ENCODE assay signal across 11 mouse cellular contexts in genomic region chr8:128450390-128451032, GRCm38 (mm10).
DNase-seq lines count a peak whose midpoint lies in the region; ATAC-seq and TF ChIP-seq lines count a peak whose summit lies in the region.
"Had no signal": no experiment of that assay in that cellular context is flagged by ENCODE, and none has a peak within 500 bp of the region (broad histone marks: within the 10 kb centered on the region; RNA-seq: fewer than 3 reads in every experiment).

No protein-coding gene starts in this region.

- peaks cover 59% of the 10 kb centered on the region; the same call in 1 of the 2 replicates for H3K79me2 ChIP-seq in macrophage (ENCODE audit: inconsistent target)

- no peak for TF ChIP-seq CTCF in brain, embryonic 14.5 days (IDR thresholded peaks at IDR 0.05; ENCODE audit: borderline replicate concordance, extremely low read depth, insufficient read depth, insufficient read length)

- no peak for TF ChIP-seq POLR2A in brain, embryonic 14.5 days (IDR thresholded peaks at IDR 0.05; ENCODE audit: borderline replicate concordance, extremely low read depth, insufficient read depth, insufficient read length, poor library complexity, severe bottlenecking)

- no peak overlapping the region for H3K4me2 ChIP-seq in heart, embryonic 16.5 days (ENCODE audit: low read depth, low read length)

- peak overlapping the region; percentile 80 for H3K27ac ChIP-seq in heart, embryonic 16.5 days (ENCODE audit: low read length)
- H3K27ac ChIP-seq in macrophage, result peak overlapping the region; percentile 95
- H3K27ac ChIP-seq: liver, embryonic 14.5 days had no signal

- H3K4me1 ChIP-seq in heart, embryonic 16.5 days (ENCODE audit: control insufficient read depth, insufficient read depth, low read length), result peaks cover 23% of the 10 kb centered on the region

- no peaks in the 10 kb centered on the region for H3K27me3 ChIP-seq in heart, embryonic 16.5 days (ENCODE audit: control insufficient read depth, insufficient read depth, low read length)

- peaks cover 41% of the 10 kb centered on the region for H3K36me3 ChIP-seq in heart, embryonic 16.5 days (ENCODE audit: control insufficient read depth, insufficient read depth)
- peaks cover 34% of the 10 kb centered on the region; the same call in 1 of the 2 replicates for H3K36me3 ChIP-seq in macrophage (ENCODE audit: inconsistent target)

- peak overlapping the region; percentile 31 for H3K9ac ChIP-seq in heart, embryonic 16.5 days (ENCODE audit: low read length)
- H3K9ac ChIP-seq: liver, embryonic 14.5 days had no signal

- peak; percentile 69 for ATAC-seq in heart, embryonic 16.5 days (replicated peaks; ENCODE audit: extremely low read depth, insufficient read depth, low FRiP score)

- DNase-seq in heart, adult 18-20 months, result peak; percentile 49 to 52
- DNase-seq in heart, postnatal 25 days (ENCODE audit: low spot score), result no peak
- peak; percentile 34 for DNase-seq in brain, embryonic 14.5 days (ENCODE audit: low read depth)
- DNase-seq in layer of hippocampus, postnatal 25 days (ENCODE audit: extremely low spot score in 1 of 2, low spot score in 1 of 2), result no peak
- DNase-seq in cerebellum, adult 9-10 months, result no peak
- DNase-seq in frontal cortex, postnatal 25 days (ENCODE audit: low spot score in 2 of 2), result no peak
- DNase-seq: adrenal gland, postnatal 14 days; right cerebral cortex, postnatal 14 days had no signal

- no peak overlapping the region for H3K4me3 ChIP-seq in heart, embryonic 16.5 days (ENCODE audit: low read length)
- no peak overlapping the region for H3K4me3 ChIP-seq in macrophage (ENCODE audit: inconsistent target)

- intact Hi-C loops in heart, postnatal 25 days (cut with DNase I), result loop anchor here (1.0 to 5.0 kb wide), 2 partner anchors 13 to 37 kb away; no protein-coding TSS in a partner anchor

- WGBS in heart, embryonic 16.5 days, result 66% methylated on average over 9 of the region's 9 CpGs
- WGBS in macrophage (ENCODE audit: missing documents), result 97% methylated on average over 9 of the region's 9 CpGs

- no peaks in the 10 kb centered on the region for H3K9me3 ChIP-seq in heart, embryonic 16.5 days (replicated peaks; ENCODE audit: control insufficient read depth, low read length)

Comparison
In these comparisons a context has a peak if more than half of its experiments do, and no peak if none do; other contexts are left out.
1. DNase-seq: peak in heart, adult 18-20 months (2 of 2) and brain, embryonic 14.5 days (single experiment); none in heart, postnatal 25 days (single experiment), layer of hippocampus, postnatal 25 days (0 of 2), cerebellum, adult 9-10 months (single experiment) and frontal cortex, postnatal 25 days (0 of 2).